8 mouse cellular contexts compared by ENCODE assay signal in genomic region chr8:123224278-123225266, GRCm38 (mm10). TPM values are rescaled to one million over a fixed set of nuclear protein-coding genes. Genes with fewer than 3 reads are reported as not detected.
DNase-seq lines count a peak whose midpoint lies in the region; ATAC-seq and TF ChIP-seq lines count a peak whose summit lies in the region.

TSS of gene Cdk10 (plus strand) at chr8:123224842.

- H3K4me1 ChIP-seq in cortical plate, adult 2 months (ENCODE audit: control insufficient read depth, insufficient read depth, low read length), result peaks cover 2% of the 10 kb centered on the region; the same call in 1 of the 2 replicates

- peak within 1 kb of the TSS; percentile 6 for H3K27ac ChIP-seq in cortical plate, adult 2 months (ENCODE audit: insufficient read depth, low read length)

- no peak for TF ChIP-seq CTCF in cortical plate, adult 2 months (IDR thresholded peaks at IDR 0.05; ENCODE audit: extremely low read depth, insufficient read depth, low read length)

- peak; percentile 76 for ATAC-seq in activated CD4-positive, CD25-positive, alpha-beta regulatory T cell, adult 4 months
- peak; percentile 96 for ATAC-seq in megakaryocyte progenitor cell, adult 5-6 weeks (replicated peaks; ENCODE audit: poor library complexity)

- peak; percentile 99 for TF ChIP-seq POLR2A in cortical plate, adult 2 months (IDR thresholded peaks at IDR 0.05; ENCODE audit: extremely low read depth, insufficient read depth, low read length)

- DNase-seq in gastrocnemius, postnatal 10 days, result peak; percentile 92
- DNase-seq in induced T-regulatory cell, adult 2 months (ENCODE audit: low read depth), result peak; percentile 96
- peak; percentile 75 to 93 for DNase-seq in left cerebral cortex, adult 9 months (ENCODE audit: low spot score in 2 of 2)
- peak; percentile 89 for DNase-seq in right cerebral cortex, postnatal 14 days
- DNase-seq in urinary bladder, postnatal 36 days (ENCODE audit: low spot score in 2 of 2), result peak; percentile 91 to 95

- H3K4me3 ChIP-seq in cortical plate, adult 2 months (ENCODE audit: insufficient read depth, low read length), result peak within 1 kb of the TSS; percentile 45

RNA-seq across cellular contexts. Expression of gene Cdk10, which starts in this region (rescaled TPM):
- 10 to 100 TPM; 12.0 to 21.3 TPM for polyA plus RNA-seq in activated CD4-positive, CD25-positive, alpha-beta regulatory T cell, adult 4 months (2017; shearing (Covaris generic))
- polyA plus RNA-seq in cortical plate, adult 2 months (2012; rRNA removed), result 165 and 187 TPM in 2 replicates
- total RNA-seq in gastrocnemius, postnatal 10 days (2021), result 10 to 100 TPM; 14.2 to 18.7 TPM
- 16.1 and 17.1 TPM in 2 replicates for total RNA-seq in megakaryocyte progenitor cell, adult 5-6 weeks (2015)
- 34.9 and 38.6 TPM in 2 replicates for total RNA-seq in megakaryocyte progenitor cell, adult 5-6 weeks (2017)

Comparison
In these comparisons a context has a peak if more than half of its experiments do, and no peak if none do; other contexts are left out.
1. Peak in every context shown above with its lines: DNase-seq, ATAC-seq, H3K4me3 ChIP-seq and H3K27ac ChIP-seq.